Mouse (Mus musculus): ENCODE measurements around the gene Smim8. TPM values are rescaled to one million over a fixed set of nuclear protein-coding genes. Genes with fewer than 3 reads are reported as not detected.

Smim8 gene
- polyA plus RNA-seq, 1 experiment from 2014 or later, result 80.3 TPM

- DNase-seq (ENCODE audit: low spot score) (no peak), ATAC-seq (replicated peaks; ENCODE audit: low FRiP score, low read depth) (no peak)
- H3K9ac ChIP-seq (ENCODE audit: low read depth, low read length), result no peak overlapping the region
These were observed 57.9 kb downstream of the Smim8 start for GRCm38 (mm10) chr4:34720127-34720895.

GRCm38 (mm10) chr4:34719421-34719820 is 58.8 kb downstream of the Smim8 start:
- no peaks in the 10 kb centered on the region for H3K9me3 ChIP-seq (replicated peaks; ENCODE audit: low read length)
- no peak overlapping the region for H3K9ac ChIP-seq (ENCODE audit: low read depth, low read length)
- no peak for TF ChIP-seq CTCF (IDR thresholded peaks at IDR 0.05; ENCODE audit: low read depth)
- H3K4me3 ChIP-seq (replicated peaks; ENCODE audit: low read depth, low read length), result no peak overlapping the region
- ATAC-seq (replicated peaks; ENCODE audit: low FRiP score, low read depth) (no peak), DNase-seq (ENCODE audit: low spot score) (no peak)
- WGBS, result 95% methylated on average over 12 of the region's 12 CpGs
- H3K27me3 ChIP-seq (ENCODE audit: insufficient read depth, low read length), result no peaks in the 10 kb centered on the region
- no peak overlapping the region for H3K4me2 ChIP-seq (ENCODE audit: low read length)
- H3K36me3 ChIP-seq (ENCODE audit: insufficient read depth, low read length), result no peaks in the 10 kb centered on the region
- no peaks in the 10 kb centered on the region for H3K4me1 ChIP-seq (replicated peaks; ENCODE audit: insufficient read depth, low read length)
- no peak overlapping the region for H3K27ac ChIP-seq

More at GRCm38 (mm10) chr4:34720127-34720895, 57.9 kb downstream of the Smim8 start:
- H3K27ac ChIP-seq, result no peak overlapping the region
- no peaks in the 10 kb centered on the region for H3K4me1 ChIP-seq (replicated peaks; ENCODE audit: insufficient read depth, low read length)
- WGBS, result 90% methylated on average over 7 of the region's 7 CpGs
- H3K36me3 ChIP-seq (ENCODE audit: insufficient read depth, low read length), result no peaks in the 10 kb centered on the region
- H3K9me3 ChIP-seq (replicated peaks; ENCODE audit: low read length), result no peaks in the 10 kb centered on the region
- TF ChIP-seq CTCF (IDR thresholded peaks at IDR 0.05; ENCODE audit: low read depth), result peak; percentile 8; the same call in 1 of the 2 replicates
- no peaks in the 10 kb centered on the region for H3K27me3 ChIP-seq (ENCODE audit: insufficient read depth, low read length)
- H3K4me3 ChIP-seq (replicated peaks; ENCODE audit: low read depth, low read length), result no peak overlapping the region
- no peak overlapping the region for H3K4me2 ChIP-seq (ENCODE audit: low read length)

Other genes with a start within 250 kb of the Smim8 start
- 67.9 and 81.0 TPM in 2 replicates for gene Akirin2, start 227.5 kb downstream of the Smim8 start, polyA plus RNA-seq (2015; fragmentation: Nextera tagmentation; extraction: Ambion mirVana)
- gene Orc3, start 163.5 kb downstream of the Smim8 start, polyA plus RNA-seq (2015; fragmentation: Nextera tagmentation; extraction: Ambion mirVana), result 64.1 and 67.0 TPM in 2 replicates
- gene Rars2, start 163.5 kb downstream of the Smim8 start, polyA plus RNA-seq (2015; fragmentation: Nextera tagmentation; extraction: Ambion mirVana), result 59.6 and 67.4 TPM in 2 replicates
- gene Slc35a1, start 91.0 kb downstream of the Smim8 start, polyA plus RNA-seq (2015; fragmentation: Nextera tagmentation; extraction: Ambion mirVana), result 34.7 and 40.6 TPM in 2 replicates
- gene Cfap206, start 48.2 kb downstream of the Smim8 start, polyA plus RNA-seq (2015; fragmentation: Nextera tagmentation; extraction: Ambion mirVana), result 1.1 and 1.3 TPM in 2 replicates
- gene Gm136, start 22.2 kb downstream of the Smim8 start, polyA plus RNA-seq (2015; fragmentation: Nextera tagmentation; extraction: Ambion mirVana), result not detected in 2 replicates
- 12.4 and 13.2 TPM in 2 replicates for gene Zfp292, start 104.5 kb upstream of the Smim8 start, polyA plus RNA-seq (2015; fragmentation: Nextera tagmentation; extraction: Ambion mirVana)
- not detected in 2 replicates for gene Cga, start 115.4 kb upstream of the Smim8 start, polyA plus RNA-seq (2015; fragmentation: Nextera tagmentation; extraction: Ambion mirVana)